Mouse (Mus musculus) E14TG2a.4 (cell line): Measurements from ENCODE around the gene Nup210.

ENCODE experiments used
- CTCF ChIP-seq: conservative IDR thresholded peaks from 2 replicates; pipeline ENCODE4 v1.5.1; 2014; ENCODE audit warnings: low read length
- NANOG ChIP-seq: IDR thresholded peaks from 2 replicates; pipeline ENCODE4 v1.6.1; 2014; ENCODE audit warnings: borderline replicate concordance, low read length, mixed read lengths

DNA sequence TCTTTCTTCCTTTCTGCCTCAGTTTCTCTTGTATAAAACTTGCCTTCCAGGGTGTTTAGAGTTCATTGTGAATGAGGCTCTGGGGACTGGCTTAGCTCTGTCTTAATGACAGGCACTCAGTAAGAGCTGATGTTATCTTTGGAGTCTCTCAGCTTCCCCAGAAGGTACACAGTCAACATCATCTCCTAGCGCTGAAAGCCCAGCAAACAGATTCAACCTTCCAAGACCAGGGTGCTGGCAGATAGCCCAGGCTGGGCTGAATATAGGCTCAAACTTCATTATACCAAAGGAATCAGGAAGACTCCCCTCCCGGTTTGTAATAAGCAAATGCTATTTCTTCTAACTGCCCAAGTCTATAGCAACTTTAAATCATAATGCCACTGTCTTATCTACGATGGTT is 38.7 kb upstream of the Nup210 start:
- TF ChIP-seq CTCF (no peak), NANOG (no peak)
